9 mouse cellular contexts compared by ENCODE assay signal in genomic region chrX:140062135-140062975, GRCm38 (mm10). TPM values are rescaled to one million over a fixed set of nuclear protein-coding genes. Genes with fewer than 3 reads are reported as not detected.
DNase-seq lines count a peak whose midpoint lies in the region; ATAC-seq and TF ChIP-seq lines count a peak whose summit lies in the region.
"Had no signal": no experiment of that assay in that cellular context is flagged by ENCODE, and none has a peak within 500 bp of the region (broad histone marks: within the 10 kb centered on the region; RNA-seq: fewer than 3 reads in every experiment).

TSS of gene Nup62cl (minus strand) at chrX:140062712.
TSS of gene Pih1h3b (plus strand) at chrX:140062879.

- no peak within 1 kb of the TSS for H3K9ac ChIP-seq in hindbrain, embryonic 14.5 days
- H3K9ac ChIP-seq in midbrain, embryonic 15.5 days = no peak within 1 kb of the TSS

- peak within 1 kb of the TSS; percentile 54 for H3K4me2 ChIP-seq in hindbrain, embryonic 14.5 days (replicated peaks)
- peak within 1 kb of the TSS; percentile 58 for H3K4me2 ChIP-seq in midbrain, embryonic 15.5 days

- peaks cover 13% of the 10 kb centered on the region for H3K9me3 ChIP-seq in hindbrain, embryonic 14.5 days (ENCODE audit: control insufficient read depth, low read length)
- no peaks in the 10 kb centered on the region; the same call in 1 of the 2 replicates for H3K9me3 ChIP-seq in midbrain, embryonic 15.5 days

- peak within 1 kb of the TSS; percentile 0 for H3K4me3 ChIP-seq in cerebellum, adult 2 months (replicated peaks; ENCODE audit: insufficient read depth, low read depth, low read length)
- H3K4me3 ChIP-seq in hindbrain, embryonic 14.5 days (replicated peaks; ENCODE audit: low read length) = peak within 1 kb of the TSS; percentile 36
- H3K4me3 ChIP-seq in midbrain, embryonic 15.5 days = peak within 1 kb of the TSS; percentile 37
- H3K4me3 ChIP-seq: myocyte had no signal

- no peak for TF ChIP-seq CTCF in cerebellum, adult 2 months (IDR thresholded peaks at IDR 0.05; ENCODE audit: borderline replicate concordance, insufficient read depth, low read depth, low read length)

- peak; percentile 69; the same call in 1 of the 2 replicates for ATAC-seq in hindbrain, embryonic 14.5 days (ENCODE audit: low FRiP score)
- ATAC-seq in midbrain, embryonic 15.5 days (replicated peaks) = peak; percentile 75

- WGBS in cerebellum, adult 2 months = 6% methylated on average over 59 of the region's 64 CpGs
- 19% methylated on average over 63 of the region's 64 CpGs for WGBS in hindbrain, embryonic 14.5 days
- 25% methylated on average over 64 of the region's 64 CpGs for WGBS in midbrain, embryonic 15.5 days

- no peak within 1 kb of the TSS for H3K27ac ChIP-seq in cerebellum, adult 2 months (ENCODE audit: insufficient read depth, low read length)
- H3K27ac ChIP-seq in hindbrain, embryonic 14.5 days = no peak within 1 kb of the TSS
- no peak within 1 kb of the TSS for H3K27ac ChIP-seq in midbrain, embryonic 15.5 days

- intact Hi-C loops in left cerebral cortex, postnatal 14 days (cut with DNase I) = no loop called here

- TF ChIP-seq POLR2A in cerebellum, adult 2 months (IDR thresholded peaks at IDR 0.05; ENCODE audit: borderline replicate concordance, insufficient read depth, low read length) = no peak

- H3K4me1 ChIP-seq in cerebellum, adult 2 months (ENCODE audit: control insufficient read depth, insufficient read depth, low read length) = no peaks in the 10 kb centered on the region
- H3K4me1 ChIP-seq in hindbrain, embryonic 14.5 days (replicated peaks; ENCODE audit: control insufficient read depth, insufficient read depth, low read length) = no peaks in the 10 kb centered on the region; the same call in 1 of the 2 replicates
- no peaks in the 10 kb centered on the region; the same call in 1 of the 2 replicates for H3K4me1 ChIP-seq in midbrain, embryonic 15.5 days

- no peaks in the 10 kb centered on the region for H3K36me3 ChIP-seq in hindbrain, embryonic 14.5 days (replicated peaks; ENCODE audit: control insufficient read depth, insufficient read depth)
- H3K36me3 ChIP-seq in midbrain, embryonic 15.5 days (replicated peaks) = no peaks in the 10 kb centered on the region

- DNase-seq in left cerebral cortex, postnatal 14 days (ENCODE audit: low spot score in 2 of 2) = peak; percentile 2 to 15
- no peak for DNase-seq in left cerebral cortex, adult 8-10 months (ENCODE audit: low spot score in 2 of 2)
- peak; percentile 6 to 17 for DNase-seq in cerebellum, adult 2 months
- peak; percentile 0 to 3 for DNase-seq in frontal cortex, postnatal 36 days (ENCODE audit: low spot score in 2 of 2)
- DNase-seq in hindbrain, embryonic 14.5 days (ENCODE audit: low spot score) = peak; percentile 28
- peak; percentile 57 for DNase-seq in liver
- DNase-seq in testis, postnatal 14 days (ENCODE audit: low spot score) = peak; percentile 85

- peaks cover 5% of the 10 kb centered on the region; the same call in 1 of the 2 replicates for H3K27me3 ChIP-seq in cerebellum, adult 2 months (ENCODE audit: control insufficient read depth, insufficient read depth, low read length)
- H3K27me3 ChIP-seq in hindbrain, embryonic 14.5 days (ENCODE audit: control insufficient read depth, insufficient read depth, low read length) = peaks cover 43% of the 10 kb centered on the region
- peaks cover 24% of the 10 kb centered on the region for H3K27me3 ChIP-seq in midbrain, embryonic 15.5 days (replicated peaks)

RNA-seq across cellular contexts. Expression of gene Nup62cl, which starts in this region (rescaled TPM):
- under 1 TPM; 0.36 to 0.42 TPM for total RNA-seq in left cerebral cortex, postnatal 14 days (2021)
- total RNA-seq in left cerebral cortex, adult 8-10 months (2022) = 1 to 10 TPM in 1 of 4 experiments, under 1 TPM in 1, not detected in 2; 0.82 to 1.3 TPM
- 0.56 and 1.5 TPM in 2 replicates for polyA plus RNA-seq in cerebellum, adult 2 months (2012; rRNA removed)
- 1.4 and 1.9 TPM in 2 replicates for polyA plus RNA-seq in hindbrain, embryonic 14.5 days (2014; fragmentation: Nextera tagmentation; extraction: Ambion mirVana)
- polyA plus RNA-seq in midbrain, embryonic 15.5 days (2015; fragmentation: Nextera tagmentation; extraction: Ambion mirVana) = 2.2 and 2.5 TPM in 2 replicates
- polyA plus RNA-seq: myocyte had no signal

RNA-seq across cellular contexts. Expression of gene Pih1h3b, which starts in this region (rescaled TPM):
- not detected for total RNA-seq in left cerebral cortex, postnatal 14 days (2021)
- not detected for total RNA-seq in left cerebral cortex, adult 8-10 months (2022)
- polyA plus RNA-seq in cerebellum, adult 2 months (2012; rRNA removed) = 0.06 TPM in 1 of 2 replicates, not detected in the other
- polyA plus RNA-seq in hindbrain, embryonic 14.5 days (2014; fragmentation: Nextera tagmentation; extraction: Ambion mirVana) = not detected in 2 replicates
- polyA plus RNA-seq in midbrain, embryonic 15.5 days (2015; fragmentation: Nextera tagmentation; extraction: Ambion mirVana) = not detected in 2 replicates
- polyA plus RNA-seq: myocyte had no signal

Comparison
In these comparisons a context has a peak if more than half of its experiments do, and no peak if none do; other contexts are left out.
1. Peak in DNase-seq in left cerebral cortex, postnatal 14 days; RNA of the genes that start here not detected or under 1 TPM.
2. DNase-seq: peak in cerebellum, adult 2 months (2 of 2), frontal cortex, postnatal 36 days (2 of 2), hindbrain, embryonic 14.5 days (single experiment), liver (single experiment) and testis, postnatal 14 days (single experiment); none in left cerebral cortex, adult 8-10 months (0 of 2).
3. Peak in every context shown above with its lines, with median percentiles within 50 percentile points of each other: H3K4me3 ChIP-seq.